ENCODE assay signal across 10 mouse cellular contexts in the genomic region with DNA sequence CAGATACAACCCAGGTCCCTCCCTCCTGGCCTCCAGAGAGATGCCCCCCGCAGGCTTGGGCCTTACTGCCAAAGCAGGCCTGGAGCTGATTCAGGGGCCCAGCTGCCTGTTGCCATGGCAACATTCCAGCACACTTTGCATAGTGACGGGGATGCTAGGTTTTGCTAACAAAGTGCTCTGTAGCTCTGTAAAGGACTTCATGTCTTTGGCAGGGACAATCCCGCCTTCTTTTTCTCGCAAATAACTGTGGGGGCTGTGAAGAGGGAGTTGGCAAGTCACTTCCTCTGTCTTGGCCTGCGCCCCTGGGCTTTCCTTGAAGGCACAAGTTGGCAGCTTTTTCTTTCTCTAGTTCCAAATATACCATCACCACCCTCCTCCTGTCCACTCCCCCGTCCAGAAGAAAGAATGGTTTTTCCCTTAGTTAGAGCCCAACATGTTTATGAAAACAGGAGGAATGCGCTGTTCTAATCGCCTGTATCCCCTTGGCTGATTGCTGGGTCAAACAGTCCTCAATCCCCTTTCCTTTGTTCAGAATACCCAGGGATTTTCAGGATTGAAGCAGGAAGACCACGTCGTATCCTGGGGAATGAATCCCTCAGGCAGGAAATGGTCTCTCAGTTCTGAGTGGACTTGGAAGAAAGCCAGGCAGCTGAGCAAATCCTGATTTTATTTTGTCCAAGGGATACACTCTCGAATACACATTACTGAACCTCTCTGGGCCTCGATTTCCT.
A peak's percentile ranks its signal among the peaks of the same experiment; 100 is the strongest.
DNase-seq lines count a peak whose midpoint lies in the region; ATAC-seq and TF ChIP-seq lines count a peak whose summit lies in the region.
"Had no signal": no experiment of that assay in that cellular context is flagged by ENCODE, and none has a peak within 500 bp of the region (broad histone marks: within the 10 kb centered on the region; RNA-seq: fewer than 3 reads in every experiment).

No protein-coding gene starts in this region.

- intact Hi-C loops in heart, postnatal 25 days (cut with DNase I), result no loop called here

- no peaks in the 10 kb centered on the region for H3K27me3 ChIP-seq in forebrain, embryonic 15.5 days
- peaks cover 10% of the 10 kb centered on the region for H3K27me3 ChIP-seq in midbrain, embryonic 11.5 days (ENCODE audit: control insufficient read depth, insufficient read depth, low read length)
- H3K27me3 ChIP-seq in stomach, postnatal 0 days (ENCODE audit: control insufficient read depth, insufficient read depth, low read length), result no peaks in the 10 kb centered on the region
- H3K27me3 ChIP-seq in liver, embryonic 12.5 days (replicated peaks), result peaks cover 35% of the 10 kb centered on the region

- no peak overlapping the region for H3K9ac ChIP-seq in forebrain, embryonic 15.5 days (replicated peaks)
- H3K9ac ChIP-seq in midbrain, embryonic 11.5 days (ENCODE audit: low read length), result no peak overlapping the region
- no peak overlapping the region for H3K9ac ChIP-seq in stomach, postnatal 0 days (ENCODE audit: low read length)
- H3K9ac ChIP-seq in liver, embryonic 12.5 days, result no peak overlapping the region
- H3K9ac ChIP-seq: liver, embryonic 13.5 days had no signal

- H3K27ac ChIP-seq in forebrain, embryonic 15.5 days (replicated peaks), result peak overlapping the region; percentile 64
- peak overlapping the region; percentile 3; the same call in 1 of the 2 replicates for H3K27ac ChIP-seq in midbrain, embryonic 11.5 days (ENCODE audit: low read depth, low read length)
- peak overlapping the region; percentile 56 for H3K27ac ChIP-seq in stomach, postnatal 0 days (replicated peaks)
- H3K27ac ChIP-seq in liver, embryonic 12.5 days, result no peak overlapping the region
- H3K27ac ChIP-seq: liver, embryonic 13.5 days had no signal

- TF ChIP-seq CTCF in stomach, postnatal 0 days (IDR thresholded peaks at IDR 0.05; ENCODE audit: low read depth), result no peak

- no peaks in the 10 kb centered on the region for H3K36me3 ChIP-seq in forebrain, embryonic 15.5 days
- H3K36me3 ChIP-seq in midbrain, embryonic 11.5 days (ENCODE audit: control insufficient read depth, insufficient read depth, low read length), result no peaks in the 10 kb centered on the region
- no peaks in the 10 kb centered on the region for H3K36me3 ChIP-seq in stomach, postnatal 0 days (ENCODE audit: control insufficient read depth, insufficient read depth, low read length)
- H3K36me3 ChIP-seq in liver, embryonic 12.5 days, result no peaks in the 10 kb centered on the region
- H3K36me3 ChIP-seq: liver, embryonic 13.5 days had no signal

- no peak for TF ChIP-seq EP300 in stomach, postnatal 0 days (optimal IDR thresholded peaks at IDR 0.05)

- peak; percentile 89 for ATAC-seq in forebrain, embryonic 15.5 days (replicated peaks)
- peak; percentile 86 for ATAC-seq in midbrain, embryonic 11.5 days (ENCODE audit: low FRiP score)
- peak; percentile 69; the same call in 1 of the 2 replicates for ATAC-seq in stomach, postnatal 0 days (ENCODE audit: low FRiP score, low TSS enrichment)
- no peak for ATAC-seq in liver, embryonic 12.5 days
- ATAC-seq: Patski had no signal

- H3K9me3 ChIP-seq in forebrain, embryonic 15.5 days, result no peaks in the 10 kb centered on the region
- H3K9me3 ChIP-seq in midbrain, embryonic 11.5 days (ENCODE audit: control insufficient read depth, low read length), result no peaks in the 10 kb centered on the region
- H3K9me3 ChIP-seq in stomach, postnatal 0 days (ENCODE audit: control insufficient read depth, low read length), result no peaks in the 10 kb centered on the region
- H3K9me3 ChIP-seq in liver, embryonic 12.5 days (replicated peaks), result no peaks in the 10 kb centered on the region
- H3K9me3 ChIP-seq: liver, embryonic 13.5 days had no signal

- H3K4me1 ChIP-seq in forebrain, embryonic 15.5 days, result peaks cover 11% of the 10 kb centered on the region
- peaks cover 8% of the 10 kb centered on the region; the same call in 1 of the 2 replicates for H3K4me1 ChIP-seq in midbrain, embryonic 11.5 days (ENCODE audit: control insufficient read depth, insufficient read depth, low read length)
- H3K4me1 ChIP-seq in stomach, postnatal 0 days (replicated peaks; ENCODE audit: control insufficient read depth, insufficient read depth), result no peaks in the 10 kb centered on the region
- no peaks in the 10 kb centered on the region for H3K4me1 ChIP-seq in liver, embryonic 12.5 days
- H3K4me1 ChIP-seq: liver, embryonic 13.5 days had no signal

- WGBS in forebrain, embryonic 15.5 days, result 20% methylated on average over 12 of the region's 12 CpGs
- WGBS in midbrain, embryonic 11.5 days, result 37% methylated on average over 12 of the region's 12 CpGs
- WGBS in stomach, postnatal 0 days, result 33% methylated on average over 12 of the region's 12 CpGs
- WGBS in liver, embryonic 12.5 days (ENCODE audit: insufficient replicate concordance), result 50% methylated on average over 12 of the region's 12 CpGs

- no peak overlapping the region for H3K4me3 ChIP-seq in forebrain, embryonic 15.5 days
- H3K4me3 ChIP-seq in midbrain, embryonic 11.5 days (ENCODE audit: low read depth, low read length), result no peak overlapping the region
- no peak overlapping the region for H3K4me3 ChIP-seq in stomach, postnatal 0 days (ENCODE audit: low read depth, low read length)
- H3K4me3 ChIP-seq in liver, embryonic 12.5 days, result no peak overlapping the region
- H3K4me3 ChIP-seq: liver, embryonic 13.5 days had no signal

- no peak overlapping the region for H3K4me2 ChIP-seq in forebrain, embryonic 15.5 days (replicated peaks)
- H3K4me2 ChIP-seq in midbrain, embryonic 11.5 days, result no peak overlapping the region
- no peak overlapping the region for H3K4me2 ChIP-seq in stomach, postnatal 0 days (replicated peaks; ENCODE audit: low read depth)
- H3K4me2 ChIP-seq in liver, embryonic 12.5 days, result no peak overlapping the region
- H3K4me2 ChIP-seq: liver, embryonic 13.5 days had no signal

- DNase-seq in urinary bladder, postnatal 14 days (ENCODE audit: low spot score), result peak; percentile 24
- no peak for DNase-seq in urinary bladder, postnatal 10 days (ENCODE audit: low spot score)
- DNase-seq in heart, postnatal 25 days (ENCODE audit: low spot score), result peak; percentile 24
- DNase-seq in layer of hippocampus, postnatal 36 days, result peak; percentile 66 to 68
- DNase-seq in midbrain, embryonic 11.5 days (ENCODE audit: low spot score, missing footprints), result peak; percentile 91
- peak; percentile 29 for DNase-seq in stomach, postnatal 0 days (ENCODE audit: low spot score)
- DNase-seq: liver, embryonic 13.5 days had no signal
